Mouse (Mus musculus): Measurements from ENCODE around the gene Paf1.
"Not testable (repeated sequence)": the region's sequence is repeated elsewhere in the genome, so short reads cannot be mapped to it uniquely, and the experiment has no call there.

Gene Paf1

DNA sequence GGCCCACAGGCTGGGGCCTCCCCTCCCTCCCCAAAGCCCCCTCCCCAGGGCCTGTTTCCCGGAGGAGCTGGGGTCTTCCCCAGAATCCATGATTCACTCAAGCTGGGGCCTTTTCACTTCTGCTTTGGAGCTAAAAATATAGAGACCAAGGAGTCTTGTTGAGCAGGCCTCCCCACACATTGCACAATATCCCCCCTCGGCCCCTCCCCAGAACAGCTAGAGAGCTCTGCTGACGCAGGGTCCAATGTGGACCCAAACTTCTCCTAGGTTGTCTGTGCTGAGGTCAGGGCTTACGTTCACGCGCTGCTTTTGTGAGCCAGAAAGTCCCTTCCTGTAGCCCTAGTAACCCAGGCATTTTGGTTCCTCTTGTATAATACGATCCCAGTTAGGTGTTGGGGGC, 6.7 kb upstream of the Paf1 start:
- DNase-seq, result peak; percentile 80

DNA sequence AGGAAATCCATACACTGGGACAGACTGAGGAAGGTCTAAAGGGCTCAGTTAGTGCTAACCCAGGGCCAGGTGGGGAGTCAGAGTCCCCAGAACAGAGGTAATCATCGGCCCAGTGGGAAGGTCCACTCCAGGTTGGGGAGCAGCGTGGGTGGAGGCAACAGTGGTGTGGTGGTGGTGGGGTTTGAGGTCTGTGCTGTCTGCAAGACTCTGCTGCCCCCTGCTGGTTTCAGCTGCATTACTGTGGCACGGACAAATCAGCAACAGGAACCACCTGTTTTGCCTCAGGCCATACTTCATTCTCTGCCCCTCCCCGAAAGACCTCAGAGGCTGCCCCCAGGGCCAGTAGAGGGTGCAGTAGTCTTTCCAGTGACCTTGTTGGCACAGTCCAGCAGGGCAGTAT, 6.3 kb upstream of the Paf1 start:
- peak; percentile 96 for DNase-seq

DNA sequence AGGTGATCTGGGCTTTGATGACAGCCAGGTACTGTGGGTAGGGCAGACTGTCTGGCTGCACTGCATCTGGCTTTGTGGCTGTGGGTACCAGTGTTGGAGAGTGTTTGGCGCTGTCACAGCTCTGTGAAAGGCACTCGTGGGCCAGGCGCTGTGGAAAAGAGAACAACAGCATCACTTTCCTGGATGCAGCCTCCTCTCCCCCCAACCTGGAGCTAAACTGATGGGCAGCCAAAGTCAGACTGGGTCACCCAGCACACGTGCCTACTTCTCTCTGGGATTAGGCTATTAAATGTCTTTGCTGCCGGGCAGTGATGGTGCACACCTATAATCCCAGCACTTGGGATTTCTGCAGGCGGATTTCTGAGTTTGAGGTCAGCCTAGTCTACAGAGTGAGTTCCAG, 5.9 kb upstream of the Paf1 start:
- not testable (repeated sequence) for DNase-seq

DNA sequence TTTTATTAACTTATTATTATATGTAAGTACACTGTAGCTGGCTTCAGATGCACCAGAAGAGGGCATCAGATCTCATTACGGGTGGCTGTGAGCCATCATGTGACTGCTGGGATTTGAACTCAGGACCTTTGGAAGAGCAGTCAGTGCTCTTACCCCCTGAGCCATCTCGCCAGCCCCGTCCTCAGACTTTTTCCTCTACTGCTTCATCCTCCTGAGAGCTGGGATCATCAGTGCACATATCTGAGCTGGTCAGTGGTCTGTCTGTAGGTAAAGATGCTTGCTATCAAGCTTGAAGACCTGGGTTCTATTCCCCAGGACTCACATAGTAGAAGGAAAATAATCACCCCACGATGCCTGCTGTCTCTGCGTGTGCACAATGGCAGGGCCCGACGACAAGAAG, 5.4 kb upstream of the Paf1 start:
- DNase-seq, result not testable (repeated sequence)

DNA sequence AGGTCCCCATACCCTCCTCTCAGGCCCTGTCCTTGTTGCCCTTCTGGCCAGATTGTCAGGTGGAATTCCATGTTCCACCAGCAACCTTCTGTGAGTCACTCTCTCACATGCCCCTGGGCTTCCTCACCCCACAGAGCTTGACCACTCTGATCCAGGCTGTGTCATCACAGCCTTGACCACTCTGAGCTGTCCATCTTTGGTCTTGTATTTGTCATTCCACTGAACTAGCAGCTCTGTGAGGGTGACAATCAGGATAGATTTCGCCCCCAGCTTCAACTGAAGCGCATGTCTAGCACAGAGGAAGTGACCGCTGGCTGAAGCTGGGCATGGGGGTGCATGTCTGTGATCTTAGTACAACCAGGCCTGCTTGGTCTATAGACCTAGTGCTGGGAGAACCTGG, 2.4 kb upstream of the Paf1 start:
- DNase-seq, result no peak

DNA sequence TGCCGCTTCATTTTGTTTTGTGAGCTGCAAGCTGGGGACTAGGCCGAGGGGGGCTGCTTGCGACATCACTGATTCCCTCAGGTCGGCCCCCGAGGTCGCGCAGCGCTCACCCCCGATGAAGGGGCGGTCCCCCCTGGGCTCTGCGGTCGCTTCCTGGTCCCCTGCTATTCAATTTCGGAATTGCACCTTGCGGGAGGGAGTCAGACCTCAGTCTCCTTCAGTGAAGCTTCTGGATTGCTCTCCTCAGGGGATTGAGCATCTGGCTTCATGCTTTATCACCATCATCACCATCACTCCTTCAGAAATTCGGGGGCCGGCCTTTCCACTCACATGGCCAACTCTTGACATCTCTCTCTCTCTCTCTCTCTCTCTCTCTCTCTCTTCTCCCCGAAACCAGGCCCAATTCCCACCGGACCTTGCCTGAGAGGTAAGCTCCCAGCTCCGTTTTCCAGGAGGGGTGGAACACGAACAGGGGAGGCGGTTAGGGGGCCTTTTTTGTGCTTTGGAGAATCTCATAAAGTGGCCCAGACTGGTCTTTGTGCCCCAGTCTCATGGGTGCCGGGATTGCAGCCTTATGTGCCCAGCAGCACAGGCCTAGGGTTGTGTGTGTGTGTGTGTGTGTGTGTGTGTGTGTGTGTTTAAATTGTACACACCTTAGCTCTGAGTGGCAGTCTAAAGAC, 661 bp downstream of the Paf1 start:
- no peak for DNase-seq

DNA sequence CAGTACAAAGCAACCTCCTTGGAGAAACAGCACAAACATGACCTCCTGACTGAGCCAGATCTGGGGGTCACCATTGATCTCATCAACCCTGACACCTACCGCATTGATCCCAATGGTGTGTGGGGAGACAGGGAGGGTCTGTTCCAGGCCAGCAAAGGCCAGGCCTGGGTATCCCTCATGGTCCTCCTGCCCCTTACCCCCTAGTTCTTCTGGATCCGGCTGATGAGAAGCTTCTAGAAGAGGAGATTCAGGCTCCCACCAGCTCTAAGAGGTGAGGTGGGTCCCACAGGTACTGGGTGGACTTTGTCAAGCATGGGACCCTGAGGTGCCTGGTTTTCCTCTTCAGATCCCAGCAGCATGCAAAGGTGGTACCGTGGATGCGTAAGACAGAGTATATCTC, 2.7 kb downstream of the Paf1 start:
- no peak for DNase-seq

DNA sequence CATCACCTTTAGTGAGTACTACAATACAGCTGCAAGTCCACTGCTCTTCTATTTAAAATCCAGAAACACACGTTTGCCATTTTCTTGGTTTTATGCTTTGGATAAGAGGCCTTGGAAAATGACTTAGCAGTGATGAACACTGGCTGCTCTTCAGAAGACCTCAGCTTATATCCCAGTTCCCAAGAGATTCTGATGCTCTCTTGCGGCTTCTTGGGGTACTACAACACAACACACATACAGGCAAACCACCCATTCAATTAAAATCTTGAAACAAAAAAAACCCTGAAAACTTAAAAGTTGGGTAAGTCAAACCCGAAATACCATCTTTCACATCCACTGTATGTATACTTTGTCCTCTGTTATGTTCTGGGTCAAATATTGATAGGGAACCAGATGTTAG, 5.2 kb downstream of the Paf1 start:
- DNase-seq, result peak; percentile 59

DNA sequence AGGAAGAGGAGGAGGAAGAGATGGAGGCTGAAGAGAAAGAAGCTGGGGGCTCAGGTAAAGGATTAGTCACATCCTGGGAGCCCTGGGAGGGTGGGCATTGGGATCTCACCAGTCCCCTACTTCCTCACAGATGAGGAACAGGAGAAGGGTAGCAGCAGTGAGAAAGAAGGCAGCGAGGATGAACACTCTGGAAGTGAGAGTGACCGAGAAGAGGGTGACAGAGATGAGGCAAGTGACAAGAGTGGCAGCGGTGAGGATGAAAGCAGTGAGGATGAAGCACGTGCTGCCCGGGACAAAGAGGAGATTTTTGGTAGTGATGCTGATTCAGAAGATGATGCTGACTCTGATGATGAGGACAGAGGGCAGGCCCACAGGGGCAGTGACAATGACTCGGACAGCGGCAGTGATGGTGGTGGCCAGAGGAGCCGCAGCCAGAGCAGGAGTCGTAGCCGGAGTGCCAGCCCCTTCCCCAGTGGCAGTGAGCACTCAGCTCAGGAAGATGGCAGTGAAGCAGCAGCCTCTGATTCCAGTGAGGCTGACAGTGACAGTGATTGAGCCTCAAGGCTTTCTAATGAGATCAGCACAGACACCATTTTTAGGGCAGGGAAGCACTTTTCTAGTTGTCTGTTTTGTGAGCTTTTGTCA, 6.1 kb downstream of the Paf1 start:
- DNase-seq, result no peak

DNA sequence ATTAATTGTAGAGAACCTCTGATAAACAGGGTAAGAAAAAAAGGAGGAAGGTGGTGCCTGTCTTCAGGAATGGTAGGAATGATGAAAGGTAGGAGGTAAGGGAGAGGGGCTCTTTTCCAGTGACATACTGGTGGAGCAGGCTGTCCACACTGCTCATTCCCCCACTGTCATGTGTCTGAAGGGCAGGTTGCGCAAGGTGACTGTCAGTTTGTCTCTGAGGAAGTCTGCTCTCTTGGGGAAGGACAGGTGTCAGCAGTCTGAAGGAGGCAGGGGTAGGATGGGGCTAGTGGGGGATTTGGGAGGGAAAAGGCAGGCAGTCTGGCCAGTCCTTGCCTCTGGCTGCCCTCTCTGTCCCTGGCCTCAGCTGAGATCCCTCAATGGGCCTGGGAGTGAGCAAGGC, 8.3 kb downstream of the Paf1 start:
- no peak for DNase-seq

DNA sequence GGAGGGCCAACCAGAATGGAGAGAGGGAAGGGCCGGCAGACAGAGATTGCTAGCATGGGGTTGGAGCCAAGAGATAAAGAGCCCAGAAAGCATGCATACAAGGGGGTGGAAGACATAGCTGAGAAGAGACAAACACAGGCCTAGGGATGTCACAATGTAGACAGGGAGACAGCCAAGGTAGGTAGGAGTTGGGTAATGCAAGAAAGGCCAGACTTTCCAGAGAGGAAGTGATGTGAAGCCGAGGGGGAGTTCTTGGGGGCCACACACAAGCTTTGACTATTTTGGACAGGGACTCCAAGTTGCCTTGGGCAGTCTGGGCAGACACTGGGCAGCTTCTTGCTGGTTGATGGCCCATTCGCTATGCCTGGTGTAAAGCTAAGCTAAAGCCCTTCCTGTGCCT, 9.2 kb downstream of the Paf1 start:
- no peak for DNase-seq

DNA sequence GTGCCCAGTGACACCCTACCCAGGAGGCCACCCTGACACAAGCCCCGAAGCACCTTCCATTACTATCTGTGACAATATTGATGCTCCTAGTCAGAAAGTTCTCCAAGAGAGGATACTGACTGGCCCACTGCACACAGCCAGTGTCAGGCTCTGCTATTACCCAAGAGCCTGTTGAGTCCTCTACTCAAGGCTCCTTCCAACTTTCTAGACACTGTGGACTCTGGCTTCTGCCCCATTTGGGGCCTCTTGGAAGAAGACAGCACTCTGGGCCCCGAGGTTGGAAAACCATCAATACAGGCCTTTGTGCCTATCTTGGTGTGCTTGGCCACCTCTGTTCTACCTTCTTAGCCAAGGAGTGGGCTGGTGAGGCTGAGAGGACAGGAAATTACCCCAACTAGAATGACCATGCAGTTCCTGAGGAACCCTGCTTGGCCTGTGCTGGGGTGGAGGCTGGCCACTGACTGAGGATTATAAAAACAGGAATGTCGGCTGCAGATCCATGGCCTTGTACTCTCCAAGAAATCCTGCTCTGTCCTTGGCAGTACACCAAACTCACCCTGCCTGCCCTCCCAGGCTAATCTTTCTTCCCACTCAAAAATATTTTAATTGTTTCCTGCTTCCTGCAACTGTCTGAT, 18.2 kb downstream of the Paf1 start:
- DNase-seq, result peak; percentile 83

DNA sequence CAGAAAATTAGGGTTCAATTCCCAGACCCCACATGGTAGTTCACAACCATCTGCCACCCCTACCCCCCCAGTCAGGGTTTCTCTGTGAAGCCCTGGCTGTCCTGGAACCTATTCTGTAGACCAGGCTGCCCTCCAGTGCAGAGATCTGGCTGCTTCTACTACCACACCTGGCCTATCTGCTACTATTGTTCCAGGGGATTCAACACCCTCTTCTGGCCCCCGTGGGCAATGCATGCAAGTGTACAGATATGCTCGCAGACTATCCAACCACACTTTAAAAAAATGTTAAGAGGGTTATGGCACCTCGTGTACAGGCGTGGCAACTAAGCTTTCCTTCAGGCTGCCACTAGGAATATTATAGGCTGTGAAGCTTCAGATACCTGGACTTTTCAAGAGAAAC, 20.1 kb downstream of the Paf1 start:
- DNase-seq, result no peak

DNA sequence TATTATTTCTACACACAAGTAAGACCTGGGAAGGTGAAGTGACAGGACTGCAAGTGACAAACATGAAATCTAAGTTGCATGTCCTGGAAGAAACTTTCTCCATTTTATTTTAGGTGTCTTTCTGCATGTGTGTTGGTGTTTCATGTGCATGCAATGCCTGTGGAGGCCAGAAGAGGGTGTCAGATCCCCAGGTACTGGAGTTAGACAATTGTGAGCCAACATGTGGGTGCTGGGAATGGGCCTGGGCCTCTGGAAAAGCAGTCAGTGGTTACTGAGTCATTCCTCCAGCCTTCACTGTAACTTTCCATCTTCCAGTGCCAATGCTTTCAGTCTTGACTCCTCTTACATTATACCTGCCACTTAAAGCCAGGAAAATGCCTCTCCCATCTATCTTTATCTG, 24.6 kb downstream of the Paf1 start:
- DNase-seq, result no peak

DNA sequence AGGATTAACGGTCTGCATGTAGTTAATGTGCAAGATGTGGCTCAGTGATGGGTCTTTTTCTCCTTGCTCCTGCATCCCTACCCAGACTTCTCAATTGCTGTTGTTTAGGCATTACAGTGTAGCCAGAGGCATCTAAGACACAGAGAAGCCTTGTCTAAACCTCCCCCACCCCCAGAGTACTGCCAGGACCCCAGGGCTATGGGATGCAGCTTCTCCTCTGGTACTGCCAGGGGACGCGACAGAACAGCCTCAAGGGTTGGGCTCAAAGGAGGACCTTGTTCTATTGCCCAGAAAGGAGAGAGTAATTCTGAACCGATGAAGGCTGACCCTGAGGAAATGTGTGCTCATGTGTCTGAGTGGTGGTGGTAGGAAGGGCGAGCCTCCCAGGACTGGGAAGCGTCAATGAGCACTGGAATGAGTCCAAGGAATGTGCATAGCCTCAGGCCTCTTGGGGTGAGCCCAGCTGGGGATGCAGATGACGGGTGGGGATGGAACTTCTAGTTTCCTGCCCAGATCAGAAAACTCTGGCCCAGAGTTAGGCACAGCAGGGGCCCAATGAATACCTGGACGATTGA, 25.4 kb downstream of the Paf1 start:
- DNase-seq, result peak; percentile 83

DNA sequence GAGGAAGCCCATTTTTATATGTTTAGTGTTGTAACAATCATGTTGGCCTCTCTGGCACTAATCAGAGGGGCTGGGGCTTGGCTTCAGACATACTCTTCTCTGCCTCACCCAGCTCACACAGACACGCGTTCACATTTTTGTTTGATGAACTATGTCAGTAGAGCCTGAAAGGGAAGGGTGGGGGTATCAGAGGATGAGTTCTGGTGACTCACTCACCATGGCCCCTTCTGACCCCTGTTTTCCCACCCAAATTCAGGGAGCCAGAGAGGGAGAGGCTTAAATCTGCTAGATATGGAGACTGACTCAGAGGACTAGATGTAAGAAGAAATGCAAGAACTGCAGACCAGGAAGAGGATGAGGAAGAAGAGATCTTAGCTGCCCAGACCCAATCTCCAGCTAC, 26.7 kb downstream of the Paf1 start:
- no peak for DNase-seq

DNA sequence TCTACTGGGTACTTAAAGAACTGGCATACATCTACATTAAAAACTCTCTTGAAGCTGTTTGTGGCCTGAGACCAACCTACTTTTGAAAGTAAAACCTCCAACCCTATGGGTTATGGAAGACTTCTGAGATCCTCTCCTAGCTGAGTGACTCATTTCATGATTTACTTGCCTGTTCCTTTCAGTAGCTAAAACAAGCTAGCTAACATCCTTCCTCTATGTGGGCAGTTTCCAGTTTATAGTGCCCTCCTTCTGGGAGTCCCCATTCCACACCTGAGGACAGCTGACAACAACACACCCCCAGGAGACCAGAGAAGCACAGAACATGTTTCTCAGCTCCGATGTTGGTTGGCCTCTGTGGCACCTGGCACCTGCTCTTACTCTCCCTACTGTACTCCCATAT, 30.3 kb downstream of the Paf1 start:
- DNase-seq, result no peak

DNA sequence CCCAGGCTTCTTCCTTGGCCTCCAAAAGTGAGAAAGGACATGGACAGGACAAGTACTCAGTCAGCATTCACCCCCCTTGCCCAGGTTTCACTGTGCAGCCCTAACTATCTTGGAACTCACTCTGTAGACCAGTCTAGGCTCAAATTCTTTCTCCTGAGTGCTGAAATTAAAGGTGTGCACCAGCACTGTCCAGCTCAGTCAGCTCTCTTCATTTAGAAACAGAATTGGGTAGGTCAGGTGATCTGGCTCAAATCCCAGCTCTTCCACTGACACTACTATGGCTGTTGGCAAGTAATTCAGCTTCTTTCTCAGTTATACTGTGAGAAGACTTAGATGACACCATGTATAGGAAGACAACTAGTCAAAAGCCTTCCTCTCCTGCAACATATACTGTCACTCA, 35.0 kb downstream of the Paf1 start:
- DNase-seq, result no peak

DNA sequence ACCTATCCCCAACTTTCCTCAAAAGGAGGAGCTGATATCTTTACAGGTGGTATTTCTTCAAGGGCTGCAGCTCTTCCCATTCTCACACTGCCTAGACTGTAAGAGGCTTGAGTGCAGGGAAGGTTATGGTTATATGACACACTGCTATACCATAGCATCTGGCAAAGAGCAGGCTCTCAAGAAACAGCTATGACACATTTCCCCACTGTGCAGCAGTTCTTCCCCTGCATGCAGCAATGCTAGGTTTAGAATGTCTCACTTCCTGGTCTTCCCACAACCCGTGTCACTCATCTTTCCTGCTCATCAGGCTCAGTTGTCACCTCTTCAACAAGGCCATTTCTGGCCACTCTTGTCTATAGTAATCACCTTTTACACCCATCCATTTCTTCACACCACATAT, 37.8 kb downstream of the Paf1 start:
- no peak for DNase-seq

DNA sequence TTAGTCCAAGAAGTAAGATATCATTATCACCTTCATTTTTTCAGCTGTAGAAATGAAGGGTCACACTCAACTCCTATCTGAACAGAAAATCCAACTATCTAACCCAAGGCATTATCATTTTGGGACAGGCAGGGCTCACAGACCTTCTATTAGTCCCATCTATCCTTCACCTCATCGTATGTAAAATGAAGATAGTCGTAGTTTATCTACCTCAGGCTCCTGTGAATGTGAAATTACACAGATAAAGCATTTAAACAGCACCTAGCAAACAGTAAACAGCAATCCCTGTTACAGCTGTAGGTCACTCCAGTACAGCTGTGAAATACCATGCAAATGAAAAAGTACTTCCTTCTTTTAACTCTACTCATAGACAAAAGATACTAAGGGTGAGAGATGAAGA, 39.5 kb downstream of the Paf1 start:
- DNase-seq, result no peak

DNA sequence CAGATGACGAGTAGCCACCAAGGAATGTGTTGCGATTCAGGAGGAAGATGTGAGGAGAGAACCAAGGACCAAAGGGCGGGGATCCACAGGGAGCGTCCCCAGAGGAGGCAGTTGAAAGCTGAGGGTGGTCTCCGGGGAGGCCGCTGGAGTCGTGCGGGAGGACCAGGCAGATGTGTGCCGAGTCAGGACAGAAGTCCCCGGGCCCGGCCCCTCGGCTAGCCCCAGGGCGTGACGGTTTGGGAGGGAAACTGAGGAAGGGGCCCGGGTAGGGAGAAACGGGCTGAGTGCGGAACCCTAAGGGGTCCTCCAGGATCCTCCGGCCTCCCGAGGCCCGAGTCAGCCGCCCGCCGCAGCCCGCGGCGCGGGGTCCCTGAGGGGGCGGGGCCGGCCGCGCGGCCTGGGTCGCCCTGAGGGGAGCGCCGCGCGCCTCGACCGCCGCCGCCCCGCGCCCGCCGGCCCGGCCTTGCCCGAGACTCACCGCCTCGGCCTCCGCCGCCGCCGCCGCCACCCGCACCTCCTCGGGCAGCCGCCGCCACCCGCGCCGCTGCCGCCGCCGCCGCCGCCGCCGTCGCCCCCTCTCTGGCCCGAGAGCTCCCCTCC, 43.0 kb downstream of the Paf1 start:
- DNase-seq, result no peak

DNA sequence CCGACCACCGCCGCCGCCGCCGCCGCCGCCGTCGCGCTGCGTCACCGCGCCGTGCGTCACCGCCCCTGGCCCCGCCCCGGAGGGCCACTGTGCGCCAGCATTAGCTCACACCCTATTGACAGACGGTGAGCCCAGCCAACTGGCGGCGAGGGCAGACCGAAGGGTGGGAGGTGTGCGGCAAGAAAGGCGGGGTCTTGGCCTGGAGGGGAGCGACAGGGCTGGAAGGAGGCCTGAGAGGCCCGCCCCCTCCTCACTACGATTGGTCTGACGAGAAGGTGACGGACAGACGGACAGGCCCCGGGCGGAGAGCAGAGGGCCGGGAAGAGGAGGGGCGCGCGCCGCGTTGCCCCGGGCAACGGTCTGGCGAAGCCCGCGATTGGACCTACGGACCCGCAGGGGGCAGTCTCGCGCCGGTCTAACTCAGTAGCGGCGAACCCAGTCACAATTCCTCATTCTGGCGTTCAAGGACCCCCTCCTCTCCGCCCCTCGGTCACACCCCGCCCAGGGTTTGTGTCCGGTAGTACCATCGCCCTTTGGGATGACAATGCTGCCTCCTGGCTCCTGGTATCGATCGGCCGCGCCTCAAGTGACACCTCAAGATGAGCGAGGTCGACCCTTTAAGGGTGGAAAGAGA, 43.6 kb downstream of the Paf1 start:
- peak; percentile 100 for DNase-seq

DNA sequence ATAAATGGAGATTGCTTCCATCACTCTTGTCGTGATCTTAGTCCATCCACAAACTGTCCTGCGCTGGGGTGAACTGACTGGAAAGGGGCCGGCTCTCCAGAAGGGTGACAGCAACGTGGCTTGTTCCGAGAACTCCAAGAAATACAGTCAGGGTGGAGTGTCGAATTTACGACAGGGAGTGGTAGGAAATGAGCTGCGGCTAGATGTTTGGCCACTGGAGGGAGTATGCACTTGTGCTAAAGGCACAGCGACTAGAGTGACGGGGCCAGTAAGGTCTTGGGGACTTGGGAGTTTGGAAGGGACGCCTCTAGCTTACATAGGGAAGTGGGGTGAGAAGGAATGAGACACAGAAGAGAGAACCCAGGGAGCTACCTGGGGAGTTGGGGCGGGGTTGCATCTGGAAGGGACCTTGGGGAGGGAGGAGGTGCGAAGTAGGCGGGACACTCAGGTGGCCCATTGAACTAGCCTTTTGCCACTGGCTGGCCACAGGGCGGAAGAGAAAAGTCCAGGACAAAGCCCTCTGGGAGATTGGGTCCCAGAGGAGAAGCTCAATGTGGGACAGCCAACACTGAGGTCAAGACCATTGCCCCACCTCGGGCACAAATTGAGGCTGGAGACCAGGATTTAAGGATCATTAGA, 44.3 kb downstream of the Paf1 start, which contains the start of gene Gmfg:
TSS of gene Gmfg (plus strand) at position 516 of the 639 bp plus-strand sequence.
- DNase-seq, result peak; percentile 95

All from lung, postnatal 36 days (tissue).